ENCODE assay signal across 39 mouse cellular contexts in the genomic region with DNA sequence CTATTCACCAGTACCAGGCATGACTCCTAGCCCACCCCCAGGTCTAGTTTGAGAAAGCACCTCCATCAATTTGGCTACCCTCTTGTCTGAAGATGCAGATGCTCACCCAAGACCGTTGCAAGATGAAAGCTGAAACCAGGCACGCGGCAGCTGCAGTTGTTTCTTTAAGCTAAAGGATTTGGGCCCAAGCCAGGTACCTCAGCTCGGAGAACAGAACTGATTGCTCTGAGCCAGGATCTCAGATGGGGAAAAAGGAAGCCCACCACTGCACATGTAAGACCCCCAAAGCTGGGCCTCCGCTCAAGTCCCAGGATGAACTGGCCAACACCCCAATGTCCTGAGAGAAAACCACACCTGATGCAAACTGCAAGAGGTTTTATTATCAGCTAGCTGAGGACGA. TPM values are rescaled to one million over a fixed set of nuclear protein-coding genes. Genes with fewer than 3 reads are reported as not detected.
"Had no signal": no experiment of that assay in that cellular context is flagged by ENCODE, and none has a peak within 500 bp of the region (broad histone marks: within the 10 kb centered on the region; RNA-seq: fewer than 3 reads in every experiment).

No protein-coding gene starts in this region.

- H3K4me2 ChIP-seq: heart, embryonic 12.5 days; hindbrain, embryonic 13.5 days; hindbrain, embryonic 15.5 days; kidney, embryonic 15.5 days; limb, embryonic 12.5 days; limb, embryonic 15.5 days; liver, embryonic 12.5 days had no signal

- DNase-seq: gastrocnemius, postnatal 14 days; gastrocnemius, postnatal 36 days; heart, adult 18-20 months; heart, postnatal 10 days; heart, postnatal 36 days; kidney, adult 11 months; kidney, adult 2 months; kidney, adult 9 months; kidney, postnatal 14 days; kidney, postnatal 36 days; layer of hippocampus, adult 9-11 months; layer of hippocampus, postnatal 36 days; left cerebral cortex, postnatal 4 days had no signal

- H3K4me3 ChIP-seq: heart, embryonic 10.5 days; heart, embryonic 12.5 days; hindbrain, embryonic 13.5 days; hindbrain, embryonic 15.5 days; kidney, embryonic 15.5 days; limb, embryonic 12.5 days; limb, embryonic 15.5 days; liver, embryonic 12.5 days had no signal

- H3K9me3 ChIP-seq: heart, embryonic 10.5 days; hindbrain, embryonic 15.5 days; kidney, embryonic 15.5 days; limb, embryonic 15.5 days; liver, embryonic 12.5 days had no signal

- H3K9ac ChIP-seq: heart, embryonic 12.5 days; hindbrain, embryonic 13.5 days; hindbrain, embryonic 15.5 days; kidney, embryonic 15.5 days; limb, embryonic 12.5 days; limb, embryonic 15.5 days; liver, embryonic 12.5 days had no signal

- H3K4me1 ChIP-seq: heart, embryonic 10.5 days; heart, embryonic 12.5 days; hindbrain, embryonic 13.5 days; hindbrain, embryonic 15.5 days; kidney, embryonic 15.5 days; limb, embryonic 12.5 days; limb, embryonic 15.5 days; liver, embryonic 12.5 days had no signal

- H3K27ac ChIP-seq: heart, embryonic 10.5 days; hindbrain, embryonic 13.5 days; hindbrain, embryonic 15.5 days; hindbrain, postnatal 0 days; kidney, embryonic 15.5 days; kidney, postnatal 0 days; limb, embryonic 12.5 days; limb, embryonic 15.5 days; liver, embryonic 12.5 days had no signal

- ATAC-seq: hindbrain, postnatal 0 days; intestine, embryonic 16.5 days; liver, embryonic 12.5 days had no signal

- H3K36me3 ChIP-seq: heart, embryonic 10.5 days; heart, embryonic 12.5 days; hindbrain, embryonic 13.5 days; hindbrain, embryonic 15.5 days; kidney, embryonic 15.5 days; limb, embryonic 12.5 days; limb, embryonic 15.5 days; liver, embryonic 12.5 days had no signal

- H3K27me3 ChIP-seq: heart, embryonic 12.5 days; hindbrain, embryonic 13.5 days; hindbrain, embryonic 15.5 days; kidney, embryonic 15.5 days; limb, embryonic 12.5 days; limb, embryonic 15.5 days; liver, embryonic 12.5 days had no signal

RNA-seq across cellular contexts. Expression of gene Gm3646, which starts 7.6 kb away (rescaled TPM):
- total RNA-seq: gastrocnemius, adult 18-20 months; gastrocnemius, adult 8-10 months; hematopoietic stem cell, adult 5-6 weeks; hindbrain, postnatal 0 days; layer of hippocampus, adult 18-20 months; layer of hippocampus, adult 8-10 months; layer of hippocampus, postnatal 14 days; layer of hippocampus, postnatal 36 days; left cerebral cortex, adult 18-20 months; left cerebral cortex, adult 8-10 months; left cerebral cortex, postnatal 10 days; left cerebral cortex, postnatal 25 days; left cerebral cortex, postnatal 4 days; liver, adult 2 months had no signal
- polyA plus RNA-seq: gonadal fat pad, adult 2 months; hindbrain, embryonic 11.5 days; hindbrain, embryonic 13.5 days; hindbrain, embryonic 15.5 days; hindbrain, postnatal 0 days; intestine, embryonic 14.5 days; intestine, embryonic 16.5 days; kidney, adult 2 months; kidney, embryonic 15.5 days; kidney, postnatal 0 days; large intestine, adult 2 months; limb, embryonic 12.5 days; limb, embryonic 15.5 days; liver, adult 2 months; liver, embryonic 12.5 days had no signal
